Mouse (Mus musculus): ENCODE results near the gene Mdh1b. TPM values are rescaled to one million over a fixed set of nuclear protein-coding genes. Genes with fewer than 3 reads are reported as not detected.

Mdh1b gene
- not detected in 2 replicates for polyA plus RNA-seq (2015; fragmentation: Nextera tagmentation; extraction: Ambion mirVana)

- peak within 1 kb of the TSS; percentile 70 for H3K9ac ChIP-seq (ENCODE audit: low read depth, low read length)
- peak within 1 kb of the TSS; percentile 75 for H3K4me3 ChIP-seq (ENCODE audit: low read length)
- no peaks in the 10 kb centered on the region for H3K36me3 ChIP-seq (ENCODE audit: control insufficient read depth, insufficient read depth, low read length)
- peaks cover 15% of the 10 kb centered on the region for H3K4me1 ChIP-seq (ENCODE audit: control insufficient read depth, insufficient read depth, low read length)
- WGBS, result under 1% methylated on average over 31 of the region's 31 CpGs
- 0 out of 2 replicates have a peak, but pooled peaks cover 3% of the 10 kb centered on the region for H3K27me3 ChIP-seq (replicated peaks; ENCODE audit: control insufficient read depth, insufficient read depth, low read length)
- no peaks in the 10 kb centered on the region for H3K9me3 ChIP-seq (ENCODE audit: control insufficient read depth, low read length)
- ATAC-seq, result peak; percentile 95
- 0 out of 2 replicates have a peak within 1 kb of the TSS, but pooled peaks have one; percentile 23 for H3K27ac ChIP-seq (ENCODE audit: low read length)
- peak within 1 kb of the TSS; percentile 79 for H3K4me2 ChIP-seq (ENCODE audit: low read depth, low read length)
These were observed at the start of gene Mdh1b, which contains the start of gene Fastkd2 for GRCm38 (mm10) chr1:63730240-63730771. TSS of gene Mdh1b (minus strand) at chr1:63730318. TSS of gene Fastkd2 (plus strand) at chr1:63730614.

- WGBS, result 46% methylated on average over 4 of the region's 4 CpGs
These were observed 46.9 kb upstream of the Mdh1b start for GRCm38 (mm10) chr1:63776902-63777630.

GRCm38 (mm10) chr1:63776396-63776795, 46.3 kb upstream of the Mdh1b start:
- 59% methylated on average over 1 of the region's 1 CpGs for WGBS
- no peak overlapping the region for H3K27ac ChIP-seq (ENCODE audit: low read length)
- no peak overlapping the region for H3K4me2 ChIP-seq (ENCODE audit: low read depth, low read length)
- no peak overlapping the region for H3K4me3 ChIP-seq (ENCODE audit: low read length)
- ATAC-seq, result no peak
- H3K36me3 ChIP-seq (ENCODE audit: control insufficient read depth, insufficient read depth, low read length), result no peaks in the 10 kb centered on the region
- H3K9me3 ChIP-seq (ENCODE audit: control insufficient read depth, low read length), result no peaks in the 10 kb centered on the region
- H3K27me3 ChIP-seq (replicated peaks; ENCODE audit: control insufficient read depth, insufficient read depth, low read length), result no peaks in the 10 kb centered on the region
- no peaks in the 10 kb centered on the region for H3K4me1 ChIP-seq (ENCODE audit: control insufficient read depth, insufficient read depth, low read length)
- H3K9ac ChIP-seq (ENCODE audit: low read depth, low read length), result no peak overlapping the region

More at GRCm38 (mm10) chr1:63776902-63777630, 46.9 kb upstream of the Mdh1b start:
- no peaks in the 10 kb centered on the region for H3K9me3 ChIP-seq (ENCODE audit: control insufficient read depth, low read length)
- no peak overlapping the region for H3K27ac ChIP-seq (ENCODE audit: low read length)
- no peaks in the 10 kb centered on the region for H3K4me1 ChIP-seq (ENCODE audit: control insufficient read depth, insufficient read depth, low read length)
- H3K9ac ChIP-seq (ENCODE audit: low read depth, low read length), result no peak overlapping the region
- ATAC-seq, result no peak
- no peak overlapping the region for H3K4me3 ChIP-seq (ENCODE audit: low read length)
- H3K4me2 ChIP-seq (ENCODE audit: low read depth, low read length), result no peak overlapping the region
- H3K27me3 ChIP-seq (replicated peaks; ENCODE audit: control insufficient read depth, insufficient read depth, low read length), result no peaks in the 10 kb centered on the region
- no peaks in the 10 kb centered on the region for H3K36me3 ChIP-seq (ENCODE audit: control insufficient read depth, insufficient read depth, low read length)

- H3K9me3 ChIP-seq (ENCODE audit: control insufficient read depth, low read length), result no peaks in the 10 kb centered on the region
- 66% methylated on average over 7 of the region's 7 CpGs for WGBS
- H3K9ac ChIP-seq (ENCODE audit: low read depth, low read length), result no peak overlapping the region
- no peak overlapping the region for H3K4me2 ChIP-seq (ENCODE audit: low read depth, low read length)
- H3K27ac ChIP-seq (ENCODE audit: low read length), result no peak overlapping the region
- no peaks in the 10 kb centered on the region for H3K4me1 ChIP-seq (ENCODE audit: control insufficient read depth, insufficient read depth, low read length)
- no peak overlapping the region for H3K4me3 ChIP-seq (ENCODE audit: low read length)
- no peaks in the 10 kb centered on the region for H3K36me3 ChIP-seq (ENCODE audit: control insufficient read depth, insufficient read depth, low read length)
- ATAC-seq, result no peak
- no peaks in the 10 kb centered on the region for H3K27me3 ChIP-seq (replicated peaks; ENCODE audit: control insufficient read depth, insufficient read depth, low read length)
These were observed 40.2 kb upstream of the Mdh1b start for GRCm38 (mm10) chr1:63770309-63770708.

- Histone ChIP-seq H3K4me2 (ENCODE audit: low read depth, low read length) (no peak within 1 kb of the TSS), H3K36me3 (ENCODE audit: control insufficient read depth, insufficient read depth, low read length) (no peaks in the 10 kb centered on the region), H3K4me1 (ENCODE audit: control insufficient read depth, insufficient read depth, low read length) (no peaks in the 10 kb centered on the region), H3K27ac (ENCODE audit: low read length) (no peak within 1 kb of the TSS), H3K27me3 (replicated peaks; ENCODE audit: control insufficient read depth, insufficient read depth, low read length) (no peaks in the 10 kb centered on the region), H3K9ac (ENCODE audit: low read depth, low read length) (no peak within 1 kb of the TSS), H3K4me3 (ENCODE audit: low read length) (no peak within 1 kb of the TSS), H3K9me3 (ENCODE audit: control insufficient read depth, low read length) (no peaks in the 10 kb centered on the region)
- 68% methylated on average over 5 of the region's 5 CpGs for WGBS
- ATAC-seq, result no peak
These were observed 39.0 kb upstream of the Mdh1b start, which contains the start of gene 4933402D24Rik for GRCm38 (mm10) chr1:63769167-63769566. TSS of gene 4933402D24Rik (minus strand) at chr1:63769267.

GRCm38 (mm10) chr1:63768112-63768511, 38.0 kb upstream of the Mdh1b start:
- Histone ChIP-seq H3K9me3 (ENCODE audit: control insufficient read depth, low read length) (no peaks in the 10 kb centered on the region), H3K9ac (ENCODE audit: low read depth, low read length) (no peak overlapping the region), H3K27ac (ENCODE audit: low read length) (no peak overlapping the region), H3K4me1 (ENCODE audit: control insufficient read depth, insufficient read depth, low read length) (no peaks in the 10 kb centered on the region), H3K4me2 (ENCODE audit: low read depth, low read length) (no peak overlapping the region), H3K27me3 (replicated peaks; ENCODE audit: control insufficient read depth, insufficient read depth, low read length) (no peaks in the 10 kb centered on the region), H3K36me3 (ENCODE audit: control insufficient read depth, insufficient read depth, low read length) (no peaks in the 10 kb centered on the region), H3K4me3 (ENCODE audit: low read length) (no peak overlapping the region)
- ATAC-seq, result no peak
- 57% methylated on average over 8 of the region's 8 CpGs for WGBS

- H3K4me2 ChIP-seq (ENCODE audit: low read depth, low read length), result no peak overlapping the region
- 78% methylated on average over 7 of the region's 7 CpGs for WGBS
- no peaks in the 10 kb centered on the region for H3K9me3 ChIP-seq (ENCODE audit: control insufficient read depth, low read length)
- no peaks in the 10 kb centered on the region for H3K4me1 ChIP-seq (ENCODE audit: control insufficient read depth, insufficient read depth, low read length)
- no peak overlapping the region for H3K9ac ChIP-seq (ENCODE audit: low read depth, low read length)
- no peaks in the 10 kb centered on the region for H3K36me3 ChIP-seq (ENCODE audit: control insufficient read depth, insufficient read depth, low read length)
- no peaks in the 10 kb centered on the region for H3K27me3 ChIP-seq (replicated peaks; ENCODE audit: control insufficient read depth, insufficient read depth, low read length)
- H3K4me3 ChIP-seq (ENCODE audit: low read length), result no peak overlapping the region
- no peak overlapping the region for H3K27ac ChIP-seq (ENCODE audit: low read length)
- no peak for ATAC-seq
These were observed 34.3 kb upstream of the Mdh1b start for GRCm38 (mm10) chr1:63764395-63764794.

GRCm38 (mm10) chr1:63763881-63764386, 33.8 kb upstream of the Mdh1b start:
- WGBS, result 52% methylated on average over 7 of the region's 7 CpGs
- H3K36me3 ChIP-seq (ENCODE audit: control insufficient read depth, insufficient read depth, low read length), result no peaks in the 10 kb centered on the region
- H3K9ac ChIP-seq (ENCODE audit: low read depth, low read length), result no peak overlapping the region
- H3K4me3 ChIP-seq (ENCODE audit: low read length), result no peak overlapping the region
- H3K27ac ChIP-seq (ENCODE audit: low read length), result no peak overlapping the region
- no peaks in the 10 kb centered on the region for H3K9me3 ChIP-seq (ENCODE audit: control insufficient read depth, low read length)
- no peak for ATAC-seq
- no peak overlapping the region for H3K4me2 ChIP-seq (ENCODE audit: low read depth, low read length)
- no peaks in the 10 kb centered on the region for H3K4me1 ChIP-seq (ENCODE audit: control insufficient read depth, insufficient read depth, low read length)
- no peaks in the 10 kb centered on the region for H3K27me3 ChIP-seq (replicated peaks; ENCODE audit: control insufficient read depth, insufficient read depth, low read length)

GRCm38 (mm10) chr1:63763212-63763694, 33.1 kb upstream of the Mdh1b start:
- no peak overlapping the region for H3K9ac ChIP-seq (ENCODE audit: low read depth, low read length)
- peak; percentile 50 for ATAC-seq
- H3K4me2 ChIP-seq (ENCODE audit: low read depth, low read length), result no peak overlapping the region
- H3K4me3 ChIP-seq (ENCODE audit: low read length), result no peak overlapping the region
- WGBS, result 21% methylated on average over 3 of the region's 3 CpGs
- no peaks in the 10 kb centered on the region for H3K4me1 ChIP-seq (ENCODE audit: control insufficient read depth, insufficient read depth, low read length)
- no peaks in the 10 kb centered on the region for H3K27me3 ChIP-seq (replicated peaks; ENCODE audit: control insufficient read depth, insufficient read depth, low read length)
- H3K9me3 ChIP-seq (ENCODE audit: control insufficient read depth, low read length), result no peaks in the 10 kb centered on the region
- H3K36me3 ChIP-seq (ENCODE audit: control insufficient read depth, insufficient read depth, low read length), result no peaks in the 10 kb centered on the region
- H3K27ac ChIP-seq (ENCODE audit: low read length), result no peak overlapping the region

All from intestine, embryonic 16.5 days (tissue).